Mouse (Mus musculus): ENCODE results near the gene Kcnrg. TPM values are rescaled to one million over a fixed set of nuclear protein-coding genes. Genes with fewer than 3 reads are reported as not detected.
"Not testable (repeated sequence)": the region's sequence is repeated elsewhere in the genome, so short reads cannot be mapped to it uniquely, and the experiment has no call there.

The Kcnrg gene
- polyA plus RNA-seq (2014; fragmentation: Nextera tagmentation; extraction: Ambion mirVana) = 0.85 and 1.2 TPM in 2 replicates

- Histone ChIP-seq H3K9me3 (ENCODE audit: control insufficient read depth, low read length) (no peaks in the 10 kb centered on the region), H3K36me3 (ENCODE audit: control insufficient read depth, insufficient read depth, low read length) (peaks cover 38% of the 10 kb centered on the region), H3K27me3 (replicated peaks; ENCODE audit: control insufficient read depth, insufficient read depth, low read length) (no peaks in the 10 kb centered on the region), H3K27ac (replicated peaks; ENCODE audit: low read depth, low read length) (no peak within 1 kb of the TSS), H3K9ac (ENCODE audit: low read depth, low read length) (no peak within 1 kb of the TSS), H3K4me2 (ENCODE audit: low read depth, low read length) (no peak within 1 kb of the TSS), H3K4me3 (ENCODE audit: low read depth, low read length) (no peak within 1 kb of the TSS), H3K4me1 (ENCODE audit: control insufficient read depth, insufficient read depth, low read length) (no peaks in the 10 kb centered on the region)
- DNase-seq (ENCODE audit: low spot score) (no peak), ATAC-seq (ENCODE audit: low read depth) (no peak)
- 83% methylated on average over 3 of the region's 3 CpGs for WGBS
These were observed at the start of gene Kcnrg for GRCm38 (mm10) chr14:61607157-61607556. Gene Kcnrg, plus strand, starts transcription at chr14:61607457.

- H3K9me3 ChIP-seq (ENCODE audit: control insufficient read depth, low read length) = 0 out of 2 replicates have a peak, but pooled peaks cover 4% of the 10 kb centered on the region
- no peak overlapping the region for H3K4me3 ChIP-seq (ENCODE audit: low read depth, low read length)
- no peak overlapping the region for H3K27ac ChIP-seq (replicated peaks; ENCODE audit: low read depth, low read length)
- no peaks in the 10 kb centered on the region for H3K4me1 ChIP-seq (ENCODE audit: control insufficient read depth, insufficient read depth, low read length)
- DNase-seq (ENCODE audit: low spot score) = no peak
- H3K27me3 ChIP-seq (replicated peaks; ENCODE audit: control insufficient read depth, insufficient read depth, low read length) = no peaks in the 10 kb centered on the region
- no peak overlapping the region for H3K9ac ChIP-seq (ENCODE audit: low read depth, low read length)
- no peak overlapping the region for H3K4me2 ChIP-seq (ENCODE audit: low read depth, low read length)
- WGBS = 83% methylated on average over 6 of the region's 6 CpGs
- no peak for ATAC-seq (ENCODE audit: low read depth)
- H3K36me3 ChIP-seq (ENCODE audit: control insufficient read depth, insufficient read depth, low read length) = no peaks in the 10 kb centered on the region
These were observed 48.4 kb upstream of the Kcnrg start for GRCm38 (mm10) chr14:61558901-61559300.

- Histone ChIP-seq H3K9ac (ENCODE audit: low read depth, low read length) (no peak overlapping the region), H3K4me3 (ENCODE audit: low read depth, low read length) (no peak overlapping the region), H3K27me3 (replicated peaks; ENCODE audit: control insufficient read depth, insufficient read depth, low read length) (no peaks in the 10 kb centered on the region), H3K36me3 (ENCODE audit: control insufficient read depth, insufficient read depth, low read length) (no peaks in the 10 kb centered on the region), H3K4me2 (ENCODE audit: low read depth, low read length) (no peak overlapping the region), H3K9me3 (ENCODE audit: control insufficient read depth, low read length) (0 out of 2 replicates have a peak, but pooled peaks cover 4% of the 10 kb centered on the region), H3K27ac (replicated peaks; ENCODE audit: low read depth, low read length) (no peak overlapping the region), H3K4me1 (ENCODE audit: control insufficient read depth, insufficient read depth, low read length) (no peaks in the 10 kb centered on the region)
- DNase-seq (ENCODE audit: low spot score) = peak; percentile 52
- WGBS = 64% methylated on average over 3 of the region's 3 CpGs
- no peak for ATAC-seq (ENCODE audit: low read depth)
These were observed 47.4 kb upstream of the Kcnrg start for GRCm38 (mm10) chr14:61559856-61560255.

DNA sequence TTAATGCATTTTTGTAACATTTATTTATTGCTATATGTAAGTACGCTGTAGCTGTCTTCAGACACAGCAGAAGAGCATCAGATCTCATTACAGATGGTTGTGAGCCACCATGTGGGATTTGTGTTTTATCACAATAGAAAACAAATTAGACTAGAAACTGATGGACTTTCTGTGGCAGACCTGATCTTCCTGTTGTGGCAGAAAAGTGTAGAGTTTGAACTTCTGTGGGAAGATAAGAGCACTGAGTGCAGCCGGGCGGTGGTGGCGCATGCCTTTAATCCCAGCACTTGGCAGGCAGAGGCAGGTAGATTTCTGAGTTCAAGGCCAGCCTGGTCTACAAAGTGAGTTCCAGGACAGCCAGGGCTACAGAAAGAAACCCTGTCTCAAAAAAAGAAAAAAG, 41.0 kb upstream of the Kcnrg start:
- H3K27ac ChIP-seq (replicated peaks; ENCODE audit: low read depth, low read length); H3K4me3 ChIP-seq (ENCODE audit: low read depth, low read length); ATAC-seq (ENCODE audit: low read depth); H3K4me1 ChIP-seq (ENCODE audit: control insufficient read depth, insufficient read depth, low read length); H3K27me3 ChIP-seq (replicated peaks; ENCODE audit: control insufficient read depth, insufficient read depth, low read length); H3K9ac ChIP-seq (ENCODE audit: low read depth, low read length); DNase-seq (ENCODE audit: low spot score); H3K36me3 ChIP-seq (ENCODE audit: control insufficient read depth, insufficient read depth, low read length); H3K4me2 ChIP-seq (ENCODE audit: low read depth, low read length); H3K9me3 ChIP-seq (ENCODE audit: control insufficient read depth, low read length): not testable (repeated sequence)
- WGBS = 92% methylated on average over 4 of the region's 4 CpGs

DNA sequence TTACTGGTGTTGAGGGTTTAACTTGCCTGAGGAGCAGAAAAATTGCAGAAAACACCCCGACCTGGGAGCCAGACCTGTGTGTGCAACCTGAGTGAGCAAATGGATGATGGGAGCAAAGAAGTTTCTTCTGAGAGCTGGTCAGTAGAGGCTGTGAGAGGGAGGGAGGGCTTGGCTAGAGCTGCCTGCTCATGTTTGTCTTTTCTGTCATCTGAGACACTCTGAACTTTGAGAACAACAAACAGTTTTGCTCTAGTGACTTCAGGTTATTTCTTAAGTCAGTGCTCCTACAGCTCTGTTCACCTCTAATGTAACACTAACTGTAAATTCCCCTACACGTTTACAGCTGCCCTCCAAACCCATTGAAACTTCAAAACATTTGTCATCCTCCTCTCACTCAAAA, 37.9 kb upstream of the Kcnrg start:
- H3K4me1 ChIP-seq (ENCODE audit: control insufficient read depth, insufficient read depth, low read length) = no peaks in the 10 kb centered on the region
- H3K27ac ChIP-seq (replicated peaks; ENCODE audit: low read depth, low read length) = no peak overlapping the region
- H3K4me2 ChIP-seq (ENCODE audit: low read depth, low read length) = no peak overlapping the region
- 62% methylated on average over 2 of the region's 2 CpGs for WGBS
- no peak overlapping the region for H3K4me3 ChIP-seq (ENCODE audit: low read depth, low read length)
- DNase-seq (ENCODE audit: low spot score) (no peak), ATAC-seq (ENCODE audit: low read depth) (no peak)
- H3K27me3 ChIP-seq (replicated peaks; ENCODE audit: control insufficient read depth, insufficient read depth, low read length) = no peaks in the 10 kb centered on the region
- H3K36me3 ChIP-seq (ENCODE audit: control insufficient read depth, insufficient read depth, low read length) = no peaks in the 10 kb centered on the region
- no peak overlapping the region for H3K9ac ChIP-seq (ENCODE audit: low read depth, low read length)
- no peaks in the 10 kb centered on the region for H3K9me3 ChIP-seq (ENCODE audit: control insufficient read depth, low read length)

DNA sequence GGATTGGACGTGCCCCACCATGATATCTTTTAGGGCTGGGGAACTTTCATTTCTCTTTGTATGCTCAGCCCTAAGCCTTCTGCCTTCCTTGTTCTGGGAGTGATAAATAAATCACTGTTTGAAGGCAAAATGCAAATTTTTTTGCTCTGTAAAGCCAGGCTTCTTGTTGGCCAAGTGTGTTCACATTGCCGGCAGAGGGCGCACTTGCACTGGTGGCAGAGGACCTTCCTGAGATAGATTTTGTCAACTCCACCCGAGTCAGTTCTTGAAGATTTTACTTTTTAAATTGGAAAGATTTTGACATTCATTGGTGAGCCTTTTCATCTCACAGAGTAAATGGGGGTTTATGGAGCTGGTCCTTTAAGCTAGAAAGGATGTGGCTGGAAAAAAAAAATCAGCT, 35.9 kb upstream of the Kcnrg start:
- H3K9ac ChIP-seq (ENCODE audit: low read depth, low read length) = no peak overlapping the region

GRCm38 (mm10) chr14:61572131-61572530, 35.1 kb upstream of the Kcnrg start:
- H3K9ac ChIP-seq (ENCODE audit: low read depth, low read length) = no peak overlapping the region
- WGBS = 71% methylated on average over 2 of the region's 2 CpGs
- ATAC-seq (ENCODE audit: low read depth) (no peak), DNase-seq (ENCODE audit: low spot score) (no peak)
- no peaks in the 10 kb centered on the region for H3K36me3 ChIP-seq (ENCODE audit: control insufficient read depth, insufficient read depth, low read length)
- H3K27ac ChIP-seq (replicated peaks; ENCODE audit: low read depth, low read length) = no peak overlapping the region
- no peaks in the 10 kb centered on the region for H3K9me3 ChIP-seq (ENCODE audit: control insufficient read depth, low read length)
- no peak overlapping the region for H3K4me2 ChIP-seq (ENCODE audit: low read depth, low read length)
- H3K4me3 ChIP-seq (ENCODE audit: low read depth, low read length) = no peak overlapping the region
- H3K27me3 ChIP-seq (replicated peaks; ENCODE audit: control insufficient read depth, insufficient read depth, low read length) = no peaks in the 10 kb centered on the region
- H3K4me1 ChIP-seq (ENCODE audit: control insufficient read depth, insufficient read depth, low read length) = no peaks in the 10 kb centered on the region

More for the DNA sequence above, 35.9 kb upstream of the Kcnrg start:
- peak; percentile 90 for DNase-seq (ENCODE audit: low spot score)
- no peaks in the 10 kb centered on the region for H3K9me3 ChIP-seq (ENCODE audit: control insufficient read depth, low read length)
- peak overlapping the region; percentile 32 for H3K4me2 ChIP-seq (ENCODE audit: low read depth, low read length)
- H3K36me3 ChIP-seq (ENCODE audit: control insufficient read depth, insufficient read depth, low read length) = no peaks in the 10 kb centered on the region
- WGBS = 13% methylated on average over 4 of the region's 4 CpGs
- H3K27me3 ChIP-seq (replicated peaks; ENCODE audit: control insufficient read depth, insufficient read depth, low read length) = no peaks in the 10 kb centered on the region
- ATAC-seq (ENCODE audit: low read depth) = no peak
- no peak overlapping the region for H3K4me3 ChIP-seq (ENCODE audit: low read depth, low read length)
- no peak overlapping the region for H3K27ac ChIP-seq (replicated peaks; ENCODE audit: low read depth, low read length)
- H3K4me1 ChIP-seq (ENCODE audit: control insufficient read depth, insufficient read depth, low read length) = no peaks in the 10 kb centered on the region

DNA sequence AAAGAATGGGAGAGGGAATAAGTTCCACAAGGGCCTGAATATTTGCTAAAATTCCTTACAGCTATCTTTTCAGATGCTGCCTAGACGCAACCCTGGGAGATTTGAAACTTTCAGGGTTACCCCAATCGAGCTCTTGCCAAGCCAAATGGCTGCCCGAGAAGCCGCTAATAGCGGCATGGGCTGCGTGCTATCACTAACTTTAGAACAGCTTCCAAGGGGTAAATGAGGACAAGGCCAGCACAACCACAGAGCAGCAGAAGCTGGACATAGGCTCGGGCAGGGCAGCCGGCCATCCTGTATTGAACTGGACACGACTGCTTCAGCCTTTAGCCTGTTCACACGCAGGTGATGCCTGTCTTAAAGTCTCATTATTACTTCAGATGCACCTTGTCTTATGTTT, 32.2 kb upstream of the Kcnrg start:
- ATAC-seq (ENCODE audit: low read depth) (no peak), DNase-seq (ENCODE audit: low spot score) (no peak)
- WGBS = 82% methylated on average over 10 of the region's 10 CpGs
- Histone ChIP-seq H3K27ac (replicated peaks; ENCODE audit: low read depth, low read length) (no peak overlapping the region), H3K9me3 (ENCODE audit: control insufficient read depth, low read length) (no peaks in the 10 kb centered on the region), H3K4me3 (ENCODE audit: low read depth, low read length) (no peak overlapping the region), H3K9ac (ENCODE audit: low read depth, low read length) (no peak overlapping the region), H3K4me1 (ENCODE audit: control insufficient read depth, insufficient read depth, low read length) (no peaks in the 10 kb centered on the region), H3K4me2 (ENCODE audit: low read depth, low read length) (no peak overlapping the region), H3K36me3 (ENCODE audit: control insufficient read depth, insufficient read depth, low read length) (no peaks in the 10 kb centered on the region), H3K27me3 (replicated peaks; ENCODE audit: control insufficient read depth, insufficient read depth, low read length) (no peaks in the 10 kb centered on the region)

DNA sequence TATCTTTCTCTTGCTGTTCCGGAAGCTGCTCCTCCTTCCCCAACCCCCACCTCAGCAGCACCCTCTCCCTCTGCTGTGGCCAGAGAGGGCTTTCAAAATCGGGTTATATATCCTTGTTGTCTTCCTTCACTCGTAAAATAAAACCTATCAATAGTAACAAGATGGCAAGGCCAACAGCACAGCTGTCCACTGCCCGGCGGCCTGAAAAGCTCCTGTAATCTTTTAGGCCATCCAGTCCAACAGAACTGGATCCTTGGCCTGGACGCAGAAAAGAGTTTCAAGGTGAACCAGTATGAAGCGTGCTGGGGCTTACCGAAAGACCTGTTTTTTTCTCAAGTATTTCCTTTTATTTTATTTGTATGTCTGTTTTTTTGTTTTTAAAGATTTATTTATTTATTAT, 31.3 kb upstream of the Kcnrg start:
- no peaks in the 10 kb centered on the region for H3K27me3 ChIP-seq (replicated peaks; ENCODE audit: control insufficient read depth, insufficient read depth, low read length)
- no peak for DNase-seq (ENCODE audit: low spot score)
- H3K4me3 ChIP-seq (ENCODE audit: low read depth, low read length) = no peak overlapping the region
- H3K9ac ChIP-seq (ENCODE audit: low read depth, low read length) = no peak overlapping the region
- no peak overlapping the region for H3K27ac ChIP-seq (replicated peaks; ENCODE audit: low read depth, low read length)
- no peaks in the 10 kb centered on the region for H3K4me1 ChIP-seq (ENCODE audit: control insufficient read depth, insufficient read depth, low read length)
- WGBS = 92% methylated on average over 8 of the region's 8 CpGs
- H3K4me2 ChIP-seq (ENCODE audit: low read depth, low read length) = no peak overlapping the region
- no peaks in the 10 kb centered on the region for H3K36me3 ChIP-seq (ENCODE audit: control insufficient read depth, insufficient read depth, low read length)
- ATAC-seq (ENCODE audit: low read depth) = no peak
- no peaks in the 10 kb centered on the region for H3K9me3 ChIP-seq (ENCODE audit: control insufficient read depth, low read length)

Measured in embryonic facial prominence, embryonic 14.5 days (tissue).